ENCODE assay signal across 20 mouse cellular contexts in genomic region chr1:83401079-83401478, GRCm38 (mm10). TPM values are rescaled to one million over a fixed set of nuclear protein-coding genes. Genes with fewer than 3 reads are reported as not detected.
"Had no signal": no experiment of that assay in that cellular context is flagged by ENCODE, and none has a peak within 500 bp of the region (broad histone marks: within the 10 kb centered on the region; RNA-seq: fewer than 3 reads in every experiment).

No protein-coding gene starts in this region.

- DNase-seq: liver, embryonic 13.5 days; lung, adult 18-20 months; lung, embryonic 14.5 days; lung, postnatal 10 days; lung, postnatal 4 days; midbrain, embryonic 14.5 days; retina, postnatal 1 day; spleen, adult 18-20 months; thymus, adult 18-20 months; thymus, postnatal 14 days; thymus, postnatal 36 days had no signal

- H3K4me3 ChIP-seq: liver, embryonic 13.5 days; liver, embryonic 15.5 days; midbrain, embryonic 10.5 days; midbrain, embryonic 12.5 days; myocyte; neural tube, embryonic 13.5 days; neural tube, embryonic 15.5 days had no signal

- H3K4me1 ChIP-seq: liver, embryonic 13.5 days; liver, embryonic 15.5 days; midbrain, embryonic 10.5 days; midbrain, embryonic 12.5 days; neural tube, embryonic 13.5 days; neural tube, embryonic 15.5 days had no signal

- H3K36me3 ChIP-seq: liver, embryonic 13.5 days; liver, embryonic 15.5 days; midbrain, embryonic 10.5 days; midbrain, embryonic 12.5 days; neural tube, embryonic 13.5 days; neural tube, embryonic 15.5 days had no signal

- H3K4me2 ChIP-seq: liver, embryonic 13.5 days; liver, embryonic 15.5 days; lung, embryonic 14.5 days; midbrain, embryonic 12.5 days; neural tube, embryonic 13.5 days; neural tube, embryonic 15.5 days had no signal

- ATAC-seq: midbrain, embryonic 16.5 days had no signal

- H3K9ac ChIP-seq: liver, embryonic 13.5 days; liver, embryonic 15.5 days; lung, embryonic 14.5 days; midbrain, embryonic 12.5 days; neural tube, embryonic 13.5 days; neural tube, embryonic 15.5 days had no signal

- H3K9me3 ChIP-seq: liver, embryonic 13.5 days; liver, embryonic 15.5 days; midbrain, embryonic 10.5 days; midbrain, embryonic 12.5 days; neural tube, embryonic 13.5 days; neural tube, embryonic 15.5 days had no signal

- H3K27ac ChIP-seq: liver, embryonic 13.5 days; liver, embryonic 15.5 days; midbrain, embryonic 10.5 days; midbrain, embryonic 12.5 days; neural tube, embryonic 13.5 days; neural tube, embryonic 15.5 days had no signal

- H3K27me3 ChIP-seq: liver, embryonic 13.5 days; liver, embryonic 15.5 days; midbrain, embryonic 12.5 days; neural tube, embryonic 13.5 days; neural tube, embryonic 15.5 days had no signal

RNA-seq across cellular contexts. Expression of gene Sphkap, which starts 6.9 kb away (rescaled TPM):
- total RNA-seq: megakaryocyte, adult 5-6 weeks; megakaryocyte-erythroid progenitor cell, adult 5-6 weeks had no signal
- polyA plus RNA-seq: liver, embryonic 15.5 days; myocyte had no signal
